Comparison of ENCODE assay signal across 14 mouse cellular contexts in genomic region chr11:75521609-75522008, GRCm38 (mm10).
"Had no signal": no experiment of that assay in that cellular context is flagged by ENCODE, and none has a peak within 500 bp of the region (broad histone marks: within the 10 kb centered on the region; RNA-seq: fewer than 3 reads in every experiment).

No protein-coding gene starts in this region.

- H3K4me1 ChIP-seq: neural tube, embryonic 15.5 days; stomach, embryonic 15.5 days had no signal

- H3K27ac ChIP-seq: neural tube, embryonic 15.5 days; stomach, embryonic 15.5 days; stomach, postnatal 0 days had no signal

- DNase-seq: right cerebral cortex, adult 18-20 months; right cerebral cortex, postnatal 14 days; right cerebral cortex, postnatal 25 days; right cerebral cortex, postnatal 4 days; spleen, adult 18-20 months; thymus, adult 18-20 months; thymus, adult 2 months; thymus, postnatal 14 days; thymus, postnatal 25 days; thymus, postnatal 36 days; thymus, postnatal 4 days had no signal

- H3K9me3 ChIP-seq: neural tube, embryonic 15.5 days; stomach, embryonic 15.5 days had no signal

- H3K27me3 ChIP-seq: neural tube, embryonic 15.5 days; stomach, embryonic 15.5 days had no signal

- H3K36me3 ChIP-seq: neural tube, embryonic 15.5 days; stomach, embryonic 15.5 days had no signal

- H3K9ac ChIP-seq: neural tube, embryonic 15.5 days; stomach, embryonic 15.5 days had no signal

- H3K4me3 ChIP-seq: neural tube, embryonic 15.5 days; stomach, embryonic 15.5 days had no signal

- H3K4me2 ChIP-seq: neural tube, embryonic 15.5 days; stomach, embryonic 15.5 days had no signal
